Mouse (Mus musculus) MEL (cell line): ENCODE measurements at regions not wholly inside any gene's neighbourhood (a gene's known extent, or its start where the extent isn't known, plus 50 kb on each side); places are given as distances from the start of the nearest gene placed in this dataset.

ENCODE experiments used
- DNase-seq: peaks from one replicate; pipeline ENCODE4 v3.0.0; 2011; ENCODE audit warnings: low read depth, low spot score
- H3K27ac ChIP-seq: 2 replicates; pipeline ENCODE4 v1.5.1; 2012; ENCODE audit warnings: low read depth, mild to moderate bottlenecking, control low read depth, low read length, moderate library complexity; ENCODE audit not compliant: control insufficient read depth
- H3K27me3 ChIP-seq, 2 experiments: fragments of 150-350 bp in 1 of 2; sonication (generic) in 1 of 2; 2 replicates each; pipeline ENCODE4 v1.6.1; 2012; ENCODE audit warnings: low read length in 2 of 2, mild to moderate bottlenecking in 2 of 2, improper control_type of control experiment in 1 of 2, moderate library complexity in 1 of 2; ENCODE audit not compliant: insufficient read depth in 2 of 2, control insufficient read depth in 1 of 2
- H3K36me3 ChIP-seq, 2 experiments: 2 replicates each; pipeline ENCODE4 v1.6.1; 2012 to 2014; ENCODE audit warnings: low read length in 2 of 2, improper control_type of control experiment in 1 of 2, inconsistent platforms in 1 of 2, mild to moderate bottlenecking in 1 of 2; ENCODE audit not compliant: insufficient read depth in 2 of 2, control insufficient read depth in 1 of 2
- H3K4me1 ChIP-seq, 2 experiments: fragments of 150-350 bp in 1 of 2; sonication (generic) in 1 of 2; 2 replicates each; pipeline ENCODE4 v1.6.1; 2012; ENCODE audit warnings: low read length in 2 of 2, improper control_type of control experiment in 1 of 2, mild to moderate bottlenecking in 1 of 2; ENCODE audit not compliant: insufficient read depth in 2 of 2, control insufficient read depth in 1 of 2
- H3K4me3 ChIP-seq, 2 experiments: fragments of 150-350 bp in 1 of 2; sonication (generic) in 1 of 2; 2 replicates each; pipeline ENCODE4 v1.5.1; 2012; ENCODE audit warnings: low read depth in 2 of 2, low read length in 2 of 2, mild to moderate bottlenecking in 2 of 2, moderate library complexity in 2 of 2, control low read depth in 1 of 2, improper control_type of control experiment in 1 of 2; ENCODE audit not compliant: control insufficient read depth in 1 of 2, insufficient read depth in 1 of 2
- H3K79me2 ChIP-seq: 2 replicates; pipeline ENCODE4 v1.6.1; 2012; ENCODE audit warnings: mild to moderate bottlenecking, low read length, moderate library complexity; ENCODE audit not compliant: control insufficient read depth, poor library complexity, insufficient read depth
- H3K9ac ChIP-seq: 2 replicates; pipeline ENCODE4 v1.6.1; 2012; ENCODE audit warnings: low read depth, mild to moderate bottlenecking, control low read depth, low read length, moderate library complexity; ENCODE audit not compliant: control insufficient read depth, poor library complexity, severe bottlenecking
- H3K9me3 ChIP-seq: fragments of 150-350 bp; sonication (generic); replicated peaks from 2 replicates; pipeline ENCODE4 v1.6.1; 2012; ENCODE audit warnings: mild to moderate bottlenecking, low read length, improper control_type of control experiment, moderate library complexity; ENCODE audit not compliant: insufficient read depth
- CHD1 ChIP-seq: IDR thresholded peaks from 2 replicates; pipeline ENCODE4 v1.6.1; 2012; ENCODE audit warnings: low read depth, mild to moderate bottlenecking, inconsistent platforms, low read length, improper control_type of control experiment
- CHD2 ChIP-seq: IDR thresholded peaks from 2 replicates; pipeline ENCODE4 v1.6.1; 2011; ENCODE audit warnings: low read length, improper control_type of control experiment
- CTCF ChIP-seq, 3 experiments: IDR thresholded peaks in 2 of 3; conservative IDR thresholded peaks in 1 of 3; 2 replicates each; pipeline ENCODE4 v1.5.1; 2011 to 2012; ENCODE audit warnings: low read length in 3 of 3, low read depth in 2 of 3, mild to moderate bottlenecking in 2 of 3, improper control_type of control experiment in 1 of 3, inconsistent platforms in 1 of 3, mixed read lengths in 1 of 3, moderate library complexity in 1 of 3; ENCODE audit not compliant: control insufficient read depth in 1 of 3, insufficient read depth in 1 of 3, poor library complexity in 1 of 3, severe bottlenecking in 1 of 3
- E2F4 ChIP-seq: IDR thresholded peaks from 2 replicates; pipeline ENCODE4 v1.6.1; 2011; ENCODE audit warnings: low read depth, low read length, improper control_type of control experiment, borderline replicate concordance
- ELF1 ChIP-seq: IDR thresholded peaks from 2 replicates; pipeline ENCODE4 v1.6.1; 2014; ENCODE audit warnings: low read depth, mild to moderate bottlenecking, inconsistent platforms, low read length, improper control_type of control experiment, moderate library complexity
- EP300 ChIP-seq, 2 experiments: IDR thresholded peaks; 2 replicates each; pipeline ENCODE4 v1.6.1; 2011; ENCODE audit warnings: improper control_type of control experiment in 2 of 2, low read length in 2 of 2, low read depth in 1 of 2, mild to moderate bottlenecking in 1 of 2
- GABPA ChIP-seq: IDR thresholded peaks from 2 replicates; pipeline ENCODE4 v1.6.1; 2012; ENCODE audit warnings: low read depth, mild to moderate bottlenecking, inconsistent platforms, low read length, improper control_type of control experiment, moderate library complexity
- KAT2A ChIP-seq: conservative IDR thresholded peaks from 2 replicates; pipeline ENCODE4 v1.6.1; 2012; ENCODE audit warnings: low read depth, low read length, improper control_type of control experiment, inconsistent platforms
- MAX ChIP-seq: IDR thresholded peaks from 2 replicates; pipeline ENCODE4 v1.6.1; 2011; ENCODE audit warnings: low read length, improper control_type of control experiment
- MAZ ChIP-seq: IDR thresholded peaks from 2 replicates; pipeline ENCODE4 v1.6.1; 2012; ENCODE audit warnings: low read depth, mild to moderate bottlenecking, inconsistent platforms, low read length, improper control_type of control experiment
- MXI1 ChIP-seq: IDR thresholded peaks from 2 replicates; pipeline ENCODE4 v1.6.1; 2011; ENCODE audit warnings: mild to moderate bottlenecking, low read depth, low read length, improper control_type of control experiment
- NRF1 ChIP-seq: IDR thresholded peaks from 2 replicates; pipeline ENCODE4 v1.6.1; 2014; ENCODE audit warnings: low read depth, mild to moderate bottlenecking, inconsistent platforms, low read length, improper control_type of control experiment, moderate library complexity; ENCODE audit not compliant: poor library complexity, insufficient read depth, severe bottlenecking
- POLR2AphosphoS5 ChIP-seq: IDR thresholded peaks from 2 replicates; pipeline ENCODE4 v1.6.1; 2012; ENCODE audit warnings: low read depth, borderline replicate concordance, mild to moderate bottlenecking, inconsistent platforms, low read length, moderate library complexity, mixed read lengths
- RAD21 ChIP-seq: IDR thresholded peaks from 2 replicates; pipeline ENCODE4 v1.6.1; 2011; ENCODE audit warnings: mild to moderate bottlenecking, low read depth, low read length, improper control_type of control experiment
- RCOR1 ChIP-seq: IDR thresholded peaks from 2 replicates; pipeline ENCODE4 v1.6.1; 2012; ENCODE audit warnings: low read depth, mild to moderate bottlenecking, inconsistent platforms, low read length, improper control_type of control experiment
- SIN3A ChIP-seq: IDR thresholded peaks from 2 replicates; pipeline ENCODE4 v1.6.1; 2012; ENCODE audit warnings: low read length, improper control_type of control experiment, inconsistent platforms
- TAL1 ChIP-seq: IDR thresholded peaks from 2 replicates; pipeline ENCODE4 v1.6.1; 2012; ENCODE audit warnings: mild to moderate bottlenecking, inconsistent platforms, low read length, moderate library complexity, mixed read lengths
- UBTF ChIP-seq: IDR thresholded peaks from 2 replicates; pipeline ENCODE4 v1.6.1; 2012; ENCODE audit warnings: low read depth, mild to moderate bottlenecking, inconsistent platforms, low read length, improper control_type of control experiment, moderate library complexity, borderline replicate concordance; ENCODE audit not compliant: insufficient read depth
- USF2 ChIP-seq, 2 experiments: IDR thresholded peaks; 2 replicates each; pipeline ENCODE4 v1.6.1; 2011 to 2012; ENCODE audit warnings: improper control_type of control experiment in 2 of 2, low read length in 2 of 2, borderline replicate concordance in 1 of 2, inconsistent platforms in 1 of 2, low read depth in 1 of 2, mild to moderate bottlenecking in 1 of 2; ENCODE audit not compliant: insufficient read depth in 1 of 2
- ZKSCAN1 ChIP-seq: IDR thresholded peaks from 2 replicates; pipeline ENCODE4 v1.6.1; 2012; ENCODE audit warnings: low read depth, mild to moderate bottlenecking, inconsistent platforms, low read length, improper control_type of control experiment, moderate library complexity

DNA sequence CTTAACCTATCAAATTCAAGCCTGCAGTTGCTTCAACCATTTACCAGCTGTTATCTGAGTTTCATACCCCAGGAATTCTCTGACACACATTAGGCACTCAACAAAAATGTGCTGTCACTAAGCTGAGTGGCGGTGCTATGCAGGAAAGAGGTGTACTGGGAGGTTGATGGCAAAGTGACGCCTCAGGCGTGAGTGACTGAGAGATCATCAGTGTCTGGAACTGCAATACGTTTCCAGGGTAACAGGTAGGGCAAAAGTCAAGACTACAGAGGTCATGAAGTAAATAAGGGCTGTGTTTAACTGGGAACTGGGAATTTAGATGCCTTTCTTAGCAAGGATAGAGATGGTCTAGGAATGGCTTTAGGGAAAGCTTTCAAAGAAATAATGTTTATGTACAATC lies 221.2 kb downstream of the Nfkbiz start:
- TF ChIP-seq MXI1 (no peak), CHD2 (no peak), CTCF (IDR thresholded peaks at IDR 0.05 in 2 of 3, conservative IDR thresholded peaks at IDR 0.05 in 1 of 3; ENCODE audit: control insufficient read depth in 1 of 3, insufficient read depth in 1 of 3, low read depth in 2 of 3, low read length in 3 of 3, poor library complexity in 1 of 3, severe bottlenecking in 1 of 3) (no peak), ZKSCAN1 (no peak), E2F4 (no peak), MAX (no peak), POLR2AphosphoS5 (no peak), GABPA (no peak), UBTF (no peak), RAD21 (no peak), EP300 (IDR thresholded peaks at IDR 0.05; ENCODE audit: low read depth in 1 of 2, low read length in 2 of 2) (no peak), RCOR1 (no peak), NRF1 (no peak), TAL1 (no peak), MAZ (no peak), USF2 (IDR thresholded peaks at IDR 0.05; ENCODE audit: borderline replicate concordance in 1 of 2, insufficient read depth in 1 of 2, low read depth in 1 of 2, low read length in 2 of 2) (no peak), CHD1 (no peak), SIN3A (no peak), KAT2A (no peak), ELF1 (no peak)
- H3K27me3 ChIP-seq, result peaks cover 1 to 2% of the 10 kb centered on the region in 2 experiments; a peak in 2 of 4 replicates

DNA sequence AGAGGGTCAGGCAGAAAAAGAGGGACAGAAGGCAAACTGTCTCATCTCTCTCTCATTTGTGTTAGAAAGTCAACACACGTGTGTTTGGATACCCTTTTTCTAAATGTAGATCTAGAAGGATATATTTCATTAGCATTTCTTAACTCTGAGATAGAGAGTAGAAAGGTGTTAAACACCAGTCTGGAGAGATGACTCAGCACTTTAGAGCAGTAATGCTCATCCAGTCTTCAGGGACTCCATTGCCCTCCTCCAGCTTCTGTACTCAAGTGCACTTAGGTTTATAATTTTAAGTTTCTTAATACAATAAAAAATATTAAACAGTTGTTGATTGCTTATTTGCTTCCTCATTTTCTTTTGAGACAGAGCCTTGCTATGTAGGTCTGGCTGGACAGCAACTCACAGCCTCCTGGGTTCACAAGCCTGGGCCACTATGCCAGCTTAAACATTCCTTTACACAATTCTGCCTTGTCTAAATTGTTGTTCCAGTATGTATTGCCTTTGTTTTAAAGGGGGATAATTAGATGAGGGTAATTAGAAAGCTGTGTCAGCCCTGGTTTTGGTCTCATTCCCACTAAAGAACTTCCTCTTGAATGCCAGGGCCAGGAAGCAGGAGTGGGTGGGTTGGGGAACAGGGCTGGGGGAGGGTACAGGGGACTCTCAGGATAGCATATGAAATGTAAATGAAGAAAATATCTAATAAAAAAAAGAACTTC lies 222.1 kb downstream of the Nfkbiz start:
- Histone ChIP-seq H3K4me3 (no peak overlapping the region), H3K9ac (no peak overlapping the region), H3K27me3 (peaks cover 2 to 3% of the 10 kb centered on the region in 2 experiments; a peak in 3 of 4 replicates), H3K27ac (no peak overlapping the region), H3K9me3 (no peaks in the 10 kb centered on the region), H3K79me2 (no peaks in the 10 kb centered on the region), H3K36me3 (no peaks in the 10 kb centered on the region), H3K4me1 (no peaks in the 10 kb centered on the region)
- DNase-seq, result no peak
- TF ChIP-seq SIN3A (no peak), ZKSCAN1 (no peak)

More for the DNA sequence above, 221.2 kb downstream of the Nfkbiz start:
- no peak overlapping the region for H3K27ac ChIP-seq
- no peak overlapping the region for H3K4me3 ChIP-seq
- no peaks in the 10 kb centered on the region for H3K9me3 ChIP-seq
- no peaks in the 10 kb centered on the region for H3K4me1 ChIP-seq
- no peak for DNase-seq
- H3K36me3 ChIP-seq, result no peaks in the 10 kb centered on the region
- no peaks in the 10 kb centered on the region for H3K79me2 ChIP-seq
- H3K9ac ChIP-seq, result no peak overlapping the region
